In genomic region chrX:166766991-166767390, GRCm38 (mm10) we compare ENCODE assay signal across 23 mouse cellular contexts.
A peak's percentile ranks its signal among the peaks of the same experiment; 100 is the strongest.
DNase-seq lines count a peak whose midpoint lies in the region; TF ChIP-seq lines count a peak whose summit lies in the region.
"Had no signal": no experiment of that assay in that cellular context is flagged by ENCODE, and none has a peak within 500 bp of the region (broad histone marks: within the 10 kb centered on the region; RNA-seq: fewer than 3 reads in every experiment).

No protein-coding gene starts in this region.

- TF ChIP-seq POLR2A in myocyte (IDR thresholded peaks at IDR 0.05; ENCODE audit: insufficient read length, low read depth), result no peak

- H3K36me3 ChIP-seq in myocyte (ENCODE audit: control insufficient read depth, insufficient read depth), result no peaks in the 10 kb centered on the region
- H3K36me3 ChIP-seq: embryonic facial prominence, embryonic 15.5 days; forebrain, embryonic 10.5 days; heart, embryonic 13.5 days; hindbrain, embryonic 15.5 days; limb, embryonic 12.5 days; liver, embryonic 12.5 days; midbrain, embryonic 15.5 days; neural tube, embryonic 15.5 days had no signal

- intact Hi-C loops in heart, postnatal 25 days (cut with DNase I), result no loop called here
- intact Hi-C loops in left cerebral cortex, postnatal 10 days (cut with DNase I), result no loop called here

- no peak overlapping the region for H3ac ChIP-seq in myocyte (ENCODE audit: control insufficient read depth, insufficient read length)

- peak; percentile 27 to 60 for DNase-seq in heart, adult 18-20 months
- no peak for DNase-seq in heart, postnatal 25 days (ENCODE audit: low spot score)
- DNase-seq in lung, postnatal 36 days, result peak; percentile 7
- no peak for DNase-seq in lung, postnatal 4 days
- DNase-seq in fat pad, adult 2 months (ENCODE audit: extremely low read depth, low read depth, low spot score), result peak; percentile 68
- DNase-seq in right cerebral cortex, adult 2 months (ENCODE audit: low spot score in 2 of 2), result no peak
- no peak for DNase-seq in left cerebral cortex, postnatal 10 days (ENCODE audit: extremely low spot score in 1 of 2, low spot score in 2 of 2)
- DNase-seq: cerebellum, adult 2 months; cerebellum, postnatal 36 days; gastrocnemius, postnatal 10 days; heart, postnatal 4 days; kidney, postnatal 36 days; lung, embryonic 14.5 days; right cerebral cortex, postnatal 25 days had no signal

- H3K4me2 ChIP-seq in myocyte (ENCODE audit: low read depth), result peak overlapping the region; percentile 15
- H3K4me2 ChIP-seq: embryonic facial prominence, embryonic 15.5 days; heart, embryonic 13.5 days; hindbrain, embryonic 15.5 days; limb, embryonic 12.5 days; liver, embryonic 12.5 days; lung, embryonic 14.5 days; midbrain, embryonic 15.5 days; neural tube, embryonic 15.5 days had no signal

- no peaks in the 10 kb centered on the region for H3K27me3 ChIP-seq in myocyte (ENCODE audit: control insufficient read depth, insufficient read depth, insufficient read length)
- H3K27me3 ChIP-seq: embryonic facial prominence, embryonic 15.5 days had no signal

- no peaks in the 10 kb centered on the region for H3K79me2 ChIP-seq in myocyte (ENCODE audit: control insufficient read depth, insufficient read depth)

- H3K4me3 ChIP-seq in myocyte, result no peak overlapping the region
- H3K4me3 ChIP-seq: embryonic facial prominence, embryonic 15.5 days; forebrain, embryonic 10.5 days; heart, embryonic 13.5 days; hindbrain, embryonic 15.5 days; limb, embryonic 12.5 days; liver, embryonic 12.5 days; midbrain, embryonic 15.5 days; neural tube, embryonic 15.5 days had no signal

TF ChIP-seq in myocyte, 11 proteins besides CTCF, POLR2A, EP300 and RAD21:
- TF ChIP-seq MAX (IDR thresholded peaks at IDR 0.05; ENCODE audit: low read depth), result no peak
- no peak for TF ChIP-seq SRF (IDR thresholded peaks at IDR 0.05; ENCODE audit: control insufficient read depth, insufficient read length, low read depth)
- TF ChIP-seq MYOG (IDR thresholded peaks at IDR 0.05; ENCODE audit: control insufficient read depth in 1 of 3, insufficient read depth in 1 of 3, insufficient read length in 2 of 3, low read depth in 2 of 3), result no peak
- no peak for TF ChIP-seq USF1 (IDR thresholded peaks at IDR 0.05; ENCODE audit: low read depth)
- TF ChIP-seq CEBPB (IDR thresholded peaks at IDR 0.05; ENCODE audit: insufficient read depth, poor library complexity, severe bottlenecking), result no peak
- no peak for TF ChIP-seq REST (IDR thresholded peaks at IDR 0.05; ENCODE audit: insufficient read depth, insufficient read length)
- no peak for TF ChIP-seq E2F4 (IDR thresholded peaks at IDR 0.05; ENCODE audit: insufficient read depth)
- TF ChIP-seq TCF12 (IDR thresholded peaks at IDR 0.05; ENCODE audit: insufficient read depth, poor library complexity, severe bottlenecking), result no peak
- TF ChIP-seq MYOD1 (IDR thresholded peaks at IDR 0.05; ENCODE audit: control insufficient read depth in 1 of 3, insufficient read length in 2 of 3, low read depth in 2 of 3), result no peak
- no peak for TF ChIP-seq POLR2AphosphoS2 (IDR thresholded peaks at IDR 0.05; ENCODE audit: insufficient read length, low read depth)
- TF ChIP-seq TCF3 (IDR thresholded peaks at IDR 0.05; ENCODE audit: insufficient read length, low read depth), result no peak
TF ChIP-seq in myocyte: peak in this region for 0.

Comparison
In these comparisons a context has a peak if more than half of its experiments do, and no peak if none do; other contexts are left out.
1. DNase-seq: peak in heart, adult 18-20 months (2 of 2), lung, postnatal 36 days (single experiment) and fat pad, adult 2 months (single experiment); none in heart, postnatal 25 days (single experiment), lung, postnatal 4 days (0 of 2), right cerebral cortex, adult 2 months (0 of 2) and left cerebral cortex, postnatal 10 days (0 of 2).